Mouse (Mus musculus) hindbrain, postnatal 0 days (tissue): ENCODE data around the gene Tnip1. TPM values are rescaled to one million over a fixed set of nuclear protein-coding genes. Genes with fewer than 3 reads are reported as not detected.
A peak's percentile ranks its signal among the peaks of the same experiment; 100 is the strongest.
"Not testable (repeated sequence)": the region's sequence is repeated elsewhere in the genome, so short reads cannot be mapped to it uniquely, and the experiment has no call there.

Experiments
- ATAC-seq: fragments of 200-750 bp; cut with Nextera tagmentation; 2 replicates; pipeline ENCODE4 v1.8.0; 2017; ENCODE audit warnings: mild to moderate bottlenecking, moderate TSS enrichment, moderate library complexity
- DNase-seq: peaks from one replicate; pipeline ENCODE4 v3.0.0-alpha.2; 2015; ENCODE audit warnings: low spot score
- H3K27ac ChIP-seq: fragments of 300-500 bp; sonication (generic); 2 replicates; pipeline ENCODE4 v1.5.1; 2014; ENCODE audit warnings: mild to moderate bottlenecking
- H3K27me3 ChIP-seq: fragments of 300-500 bp; sonication (generic); 2 replicates; pipeline ENCODE4 v1.6.1; 2014; ENCODE audit warnings: low read length, mixed read lengths; ENCODE audit not compliant: insufficient read depth
- H3K36me3 ChIP-seq: fragments of 300-500 bp; sonication (generic); 2 replicates; pipeline ENCODE4 v1.6.1; 2014; ENCODE audit warnings: low read length, mixed read lengths; ENCODE audit not compliant: insufficient read depth
- H3K4me1 ChIP-seq: fragments of 300-500 bp; sonication (generic); 2 replicates; pipeline ENCODE4 v1.6.1; 2014; ENCODE audit warnings: antibody characterized with exemption, low read length, mixed read lengths; ENCODE audit not compliant: insufficient read depth
- H3K4me2 ChIP-seq: fragments of 300-500 bp; sonication (generic); 2 replicates; pipeline ENCODE4 v1.6.1; 2014; ENCODE audit warnings: low read depth, mild to moderate bottlenecking, low read length, moderate library complexity, mixed read lengths
- H3K4me3 ChIP-seq: fragments of 300-500 bp; sonication (generic); 2 replicates; pipeline ENCODE4 v1.5.1; 2014; ENCODE audit warnings: low read length
- H3K9ac ChIP-seq: fragments of 300-500 bp; sonication (generic); replicated peaks from 2 replicates; pipeline ENCODE4 v1.6.1; 2014; ENCODE audit warnings: mild to moderate bottlenecking, low read length, moderate library complexity, mixed read lengths
- H3K9me3 ChIP-seq: fragments of 300-500 bp; sonication (generic); 2 replicates; pipeline ENCODE4 v1.6.1; 2016; ENCODE audit warnings: low read length, mixed read lengths
- CTCF ChIP-seq: IDR thresholded peaks from 2 replicates; pipeline ENCODE4 v1.5.1; 2016; ENCODE audit warnings: antibody characterized with exemption, control low read depth, low read depth
- WGBS: fragments of 180-500 bp; shearing (Covaris S2); extraction: QIAGEN DNeasy Blood & Tissue Kit; methylation state at CpG from one replicate; pipeline ENCODE4 v1.1.7; 2014; 5-methylcytosine and 5-hydroxymethylcytosine counted together
- polyA plus RNA-seq: library from polyadenylated mRNA; unstranded; fragments of >200 nt; fragmentation: Nextera tagmentation; extraction: Ambion mirVana; gene quantifications from 2 replicates; pipeline ENCODE4 v1.2.1, GENCODE M21; 2015
- total RNA-seq: library from RNA; depleted of rRNA; stranded (reverse); fragments of >200 nt; gene quantifications from 2 replicates; pipeline ENCODE4 v1.2.3, GENCODE M21; 2014

Tnip1 gene
- total and polyA plus RNA-seq, 2 experiments from 2014 or later, result 16.7 to 17.1 TPM

DNA sequence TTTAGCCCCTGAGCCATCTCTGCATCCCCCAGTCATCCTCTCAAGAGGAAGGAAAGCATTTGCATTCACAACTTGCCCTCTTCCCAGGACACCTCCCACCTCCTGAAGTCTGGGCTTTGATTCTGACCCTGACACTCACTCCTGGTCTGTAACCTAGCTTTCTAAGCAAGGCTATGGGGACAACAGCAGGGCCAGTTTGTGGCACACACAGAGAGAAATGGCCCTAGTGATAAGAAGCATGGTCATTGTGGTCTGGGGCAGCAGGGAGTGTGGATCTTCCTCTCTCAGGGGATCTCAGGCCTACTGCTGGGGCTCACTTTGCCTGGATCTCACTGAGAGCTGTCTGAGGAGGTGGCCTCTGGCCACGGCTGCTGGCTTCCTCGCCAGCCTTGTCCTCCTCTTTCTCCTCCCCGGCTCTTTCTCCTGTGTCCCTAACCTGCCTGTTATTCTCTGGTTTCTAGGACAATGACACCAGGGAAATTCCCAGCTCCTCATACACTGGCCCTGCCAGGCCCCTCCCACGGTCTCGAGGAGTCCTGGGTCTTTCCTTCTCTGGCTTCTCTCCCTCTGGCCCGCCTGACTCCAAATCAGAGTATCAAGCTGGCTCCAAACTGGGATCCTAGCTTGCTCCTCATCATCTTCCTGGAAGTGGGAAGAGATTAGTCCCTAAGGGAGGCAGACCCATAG, 1.4 kb downstream of the Tnip1 start:
- no peak for TF ChIP-seq CTCF
- DNase-seq (no peak), ATAC-seq (no peak)
- no peak overlapping the region for H3K4me2 ChIP-seq
- WGBS, result 77% methylated on average over 6 of the region's 6 CpGs
- no peaks in the 10 kb centered on the region for H3K4me1 ChIP-seq
- no peak overlapping the region for H3K4me3 ChIP-seq
- no peak overlapping the region for H3K9ac ChIP-seq
- H3K27ac ChIP-seq, result no peak overlapping the region
- no peaks in the 10 kb centered on the region for H3K36me3 ChIP-seq
- no peaks in the 10 kb centered on the region for H3K27me3 ChIP-seq
- no peaks in the 10 kb centered on the region for H3K9me3 ChIP-seq

DNA sequence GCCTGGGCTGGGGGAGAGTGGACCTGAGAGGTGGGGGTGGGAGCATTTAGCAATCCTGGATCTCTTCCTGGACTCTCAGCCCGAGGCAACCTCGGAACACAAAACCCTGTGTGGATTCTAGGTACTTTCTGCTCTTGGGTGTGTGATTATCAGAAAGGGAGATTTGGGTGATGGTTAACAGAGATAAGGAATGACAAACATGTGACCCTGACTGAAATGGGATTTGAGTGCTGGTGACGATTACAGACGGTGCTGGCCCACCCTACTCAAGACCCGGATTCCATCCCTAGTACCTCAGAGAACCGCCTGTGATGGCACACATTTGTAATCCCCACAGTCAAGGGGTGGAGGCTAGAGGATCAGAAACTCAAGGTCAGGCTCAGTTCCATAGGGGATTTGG, 2.5 kb downstream of the Tnip1 start:
- no peak for DNase-seq
- Histone ChIP-seq H3K36me3 (no peaks in the 10 kb centered on the region), H3K27ac (no peak overlapping the region), H3K4me1 (no peaks in the 10 kb centered on the region), H3K4me2 (no peak overlapping the region), H3K4me3 (no peak overlapping the region), H3K27me3 (no peaks in the 10 kb centered on the region), H3K9ac (no peak overlapping the region), H3K9me3 (no peaks in the 10 kb centered on the region)
- no peak for ATAC-seq
- 88% methylated on average over 6 of the region's 6 CpGs for WGBS
- no peak for TF ChIP-seq CTCF

DNA sequence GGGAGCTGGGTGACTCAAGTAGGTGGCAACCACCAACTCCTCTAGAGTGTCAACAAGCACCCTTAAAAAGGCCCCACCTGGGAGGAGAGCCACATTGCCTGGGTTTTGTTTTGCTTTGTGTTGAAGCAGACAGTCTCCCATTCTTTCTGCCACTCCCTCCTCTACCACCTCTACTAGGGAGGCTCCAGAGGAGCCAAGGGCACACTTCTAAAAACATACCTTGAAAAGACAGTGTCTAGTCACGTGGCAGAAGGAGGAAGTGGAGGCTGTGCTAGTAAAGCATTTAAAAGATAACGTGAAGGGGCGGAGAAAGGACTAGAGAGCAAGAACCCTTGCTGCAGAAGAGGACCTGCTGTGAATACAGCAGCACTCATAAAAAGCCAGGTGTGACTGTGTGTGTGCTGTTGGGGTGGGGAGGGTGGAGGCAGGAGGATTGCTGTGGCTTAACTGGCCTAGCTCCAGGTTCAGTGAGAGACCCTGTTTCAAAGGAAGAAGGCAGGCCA, 4.1 kb downstream of the Tnip1 start:
- no peaks in the 10 kb centered on the region for H3K36me3 ChIP-seq
- no peaks in the 10 kb centered on the region for H3K9me3 ChIP-seq
- H3K4me1 ChIP-seq, result no peaks in the 10 kb centered on the region
- 63% methylated on average over 3 of the region's 3 CpGs for WGBS
- no peak for ATAC-seq
- no peak overlapping the region for H3K27ac ChIP-seq
- H3K9ac ChIP-seq, result no peak overlapping the region
- H3K27me3 ChIP-seq, result no peaks in the 10 kb centered on the region
- no peak for DNase-seq
- TF ChIP-seq CTCF, result no peak
- no peak overlapping the region for H3K4me2 ChIP-seq
- no peak overlapping the region for H3K4me3 ChIP-seq

DNA sequence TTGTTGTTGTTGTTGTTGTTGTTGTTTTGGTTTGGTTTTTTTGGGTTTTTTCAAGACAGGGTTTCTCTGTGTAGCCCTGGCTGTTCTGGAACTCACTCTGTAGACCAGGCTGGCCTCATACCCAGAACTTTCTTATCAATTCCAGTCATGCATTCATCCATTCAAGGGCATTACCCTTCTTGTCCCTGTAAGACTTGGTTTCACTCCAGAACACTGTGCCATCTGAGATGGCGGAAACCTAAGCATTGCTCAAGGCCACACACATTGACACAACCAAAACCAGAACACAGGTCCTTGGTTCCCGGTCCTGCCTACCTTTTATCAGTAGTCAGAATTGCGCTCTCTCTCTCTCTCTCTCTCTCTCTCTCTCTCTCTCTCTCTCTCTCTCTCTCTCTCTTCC, 5.0 kb downstream of the Tnip1 start:
- not testable (repeated sequence) for DNase-seq
- WGBS, result 92% methylated on average over 3 of the region's 3 CpGs

GRCm38 (mm10) chr11:54956912-54957311, 5.8 kb downstream of the Tnip1 start:
- H3K27ac ChIP-seq, result no peak overlapping the region
- no peaks in the 10 kb centered on the region for H3K27me3 ChIP-seq
- no peaks in the 10 kb centered on the region for H3K9me3 ChIP-seq
- 64% methylated on average over 7 of the region's 7 CpGs for WGBS
- TF ChIP-seq CTCF, result no peak
- no peak for ATAC-seq
- H3K4me1 ChIP-seq, result no peaks in the 10 kb centered on the region
- H3K4me3 ChIP-seq, result no peak overlapping the region
- no peaks in the 10 kb centered on the region for H3K36me3 ChIP-seq
- no peak for DNase-seq
- H3K4me2 ChIP-seq, result no peak overlapping the region
- no peak overlapping the region for H3K9ac ChIP-seq

More for the DNA sequence above, 5.0 kb downstream of the Tnip1 start:
- H3K4me3 ChIP-seq, H3K4me1 ChIP-seq, H3K9me3 ChIP-seq, H3K27me3 ChIP-seq, H3K27ac ChIP-seq, H3K4me2 ChIP-seq, H3K9ac ChIP-seq, H3K36me3 ChIP-seq, ATAC-seq: not testable (repeated sequence)

DNA sequence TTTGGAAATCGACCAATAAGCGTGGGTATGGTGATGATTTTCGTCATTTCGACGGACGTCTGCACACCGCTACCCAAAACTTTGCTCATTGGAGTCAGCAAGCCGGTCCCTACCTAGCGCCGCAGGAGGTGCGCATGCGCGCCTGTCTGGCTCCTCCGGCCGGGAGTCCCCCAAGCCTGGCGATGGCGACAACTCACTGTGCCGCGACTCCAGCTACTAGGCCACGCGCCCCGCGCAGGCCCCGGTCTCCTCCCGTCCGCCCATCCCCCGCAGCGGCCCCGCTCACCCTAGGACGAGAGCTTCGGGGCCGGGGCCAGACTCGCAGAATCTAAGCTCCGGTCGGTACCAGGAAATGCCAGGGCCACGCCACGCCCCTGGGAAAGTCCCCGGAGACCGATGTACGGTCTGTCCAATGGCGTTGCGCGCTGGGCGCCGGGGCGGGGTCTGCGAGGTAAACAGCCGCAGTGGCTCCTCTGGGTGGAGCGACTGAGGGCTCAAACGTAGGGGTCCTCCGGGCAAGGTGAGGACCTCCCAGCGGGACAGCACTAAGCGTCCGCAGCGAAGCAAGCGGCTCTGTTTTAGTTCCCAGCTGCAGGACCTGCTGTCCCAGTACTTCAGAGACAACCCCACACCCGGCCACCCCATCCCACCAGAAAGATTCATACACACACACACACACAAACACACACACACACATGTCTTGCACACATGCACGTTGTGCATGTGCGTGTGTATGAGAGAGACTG, 6.8 kb downstream of the Tnip1 start:
- Histone ChIP-seq H3K36me3 (no peaks in the 10 kb centered on the region), H3K4me2 (peak overlapping the region; percentile 69), H3K27me3 (no peaks in the 10 kb centered on the region), H3K27ac (peak overlapping the region; percentile 89), H3K4me3 (peak overlapping the region; percentile 90), H3K9ac (peak overlapping the region; percentile 82), H3K4me1 (no peaks in the 10 kb centered on the region), H3K9me3 (no peaks in the 10 kb centered on the region)
- under 1% methylated on average over 59 of the region's 59 CpGs for WGBS
- DNase-seq, result peak; percentile 98
- no peak for TF ChIP-seq CTCF
- peak; percentile 99 for ATAC-seq

GRCm38 (mm10) chr11:54955400-54955734, 7.3 kb downstream of the Tnip1 start:
- not testable (repeated sequence) for H3K9me3 ChIP-seq, DNase-seq, ATAC-seq, H3K36me3 ChIP-seq, H3K27me3 ChIP-seq, H3K4me1 ChIP-seq
- H3K9ac ChIP-seq, result peak overlapping the region; percentile 82
- WGBS, result 36% methylated on average over 10 of the region's 10 CpGs
- peak overlapping the region; percentile 89; the same call in 1 of the 2 replicates for H3K27ac ChIP-seq
- H3K4me2 ChIP-seq, result peak overlapping the region; percentile 69
- peak overlapping the region; percentile 90 for H3K4me3 ChIP-seq
